Mouse (Mus musculus): ENCODE results near the gene Irf2bpl.

Irf2bpl gene

GRCm38 (mm10) chr12:86884197-86885058 is at the start of gene Irf2bpl:
Gene Irf2bpl (minus strand): TSS chr12:86884798.
- DNase-seq (ENCODE audit: low read depth, low spot score) = peak; percentile 96

- DNase-seq (ENCODE audit: low read depth, low spot score) = no peak
Measured at GRCm38 (mm10) chr12:86932575-86932952, 48.0 kb upstream of the Irf2bpl start.

GRCm38 (mm10) chr12:86931919-86932574 is 47.4 kb upstream of the Irf2bpl start:
- no peak for DNase-seq (ENCODE audit: low read depth, low spot score)

GRCm38 (mm10) chr12:86930934-86931729 is 46.5 kb upstream of the Irf2bpl start:
- DNase-seq (ENCODE audit: low read depth, low spot score) = no peak

GRCm38 (mm10) chr12:86923837-86924236 is 39.2 kb upstream of the Irf2bpl start:
- no peak for DNase-seq (ENCODE audit: low read depth, low spot score)

GRCm38 (mm10) chr12:86918983-86919722 is 34.6 kb upstream of the Irf2bpl start:
- no peak for DNase-seq (ENCODE audit: low read depth, low spot score)

GRCm38 (mm10) chr12:86918361-86918967 is 33.9 kb upstream of the Irf2bpl start:
- DNase-seq (ENCODE audit: low read depth, low spot score) = no peak

GRCm38 (mm10) chr12:86916796-86917573 is 32.4 kb upstream of the Irf2bpl start:
- no peak for DNase-seq (ENCODE audit: low read depth, low spot score)

- no peak for DNase-seq (ENCODE audit: low read depth, low spot score)
Measured at GRCm38 (mm10) chr12:86915617-86916016, 31.0 kb upstream of the Irf2bpl start.

GRCm38 (mm10) chr12:86914756-86915155 is 30.2 kb upstream of the Irf2bpl start:
- DNase-seq (ENCODE audit: low read depth, low spot score) = no peak

- DNase-seq (ENCODE audit: low read depth, low spot score) = no peak
Measured at GRCm38 (mm10) chr12:86914351-86914750, 29.8 kb upstream of the Irf2bpl start.

- DNase-seq (ENCODE audit: low read depth, low spot score) = no peak
Measured at GRCm38 (mm10) chr12:86912335-86913093, 27.9 kb upstream of the Irf2bpl start.

GRCm38 (mm10) chr12:86911482-86911931 is 26.9 kb upstream of the Irf2bpl start:
- DNase-seq (ENCODE audit: low read depth, low spot score) = peak; percentile 72

- DNase-seq (ENCODE audit: low read depth, low spot score) = no peak
Measured at GRCm38 (mm10) chr12:86906395-86906794, 21.8 kb upstream of the Irf2bpl start.

- no peak for DNase-seq (ENCODE audit: low read depth, low spot score)
Measured at GRCm38 (mm10) chr12:86905876-86906275, 21.3 kb upstream of the Irf2bpl start.

GRCm38 (mm10) chr12:86905203-86905602 is 20.6 kb upstream of the Irf2bpl start:
- no peak for DNase-seq (ENCODE audit: low read depth, low spot score)

- DNase-seq (ENCODE audit: low read depth, low spot score) = no peak
Measured at GRCm38 (mm10) chr12:86903828-86904806, 19.5 kb upstream of the Irf2bpl start.

All from telencephalon, adult 2 months (tissue).